Mouse (Mus musculus): Measurements from ENCODE around the gene Gli3.

Gli3 gene

GRCm38 (mm10) chr13:15714726-15715437 is 251.8 kb downstream of the Gli3 start:
- DNase-seq (ENCODE audit: low read depth, low spot score), result peak; percentile 24

DNA sequence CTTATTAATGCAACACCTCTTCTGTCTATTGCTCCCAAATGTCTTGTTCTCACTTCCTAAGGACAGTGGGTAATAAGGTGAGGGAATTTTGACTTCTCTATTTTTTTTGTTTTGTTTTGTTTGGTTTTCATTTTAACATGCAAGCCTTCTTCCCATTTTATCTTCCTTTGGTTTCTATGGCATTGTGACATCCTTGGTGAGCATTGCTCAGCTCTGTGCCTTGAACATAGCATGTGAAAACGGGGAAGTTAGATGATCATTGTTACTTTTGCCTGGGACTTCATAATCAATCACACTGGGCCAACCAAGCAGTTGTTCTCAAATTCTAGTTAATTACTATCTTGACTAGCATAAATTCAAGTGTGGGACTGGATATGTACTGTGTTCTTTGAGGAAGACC is 258.4 kb downstream of the Gli3 start:
- no peak for DNase-seq (ENCODE audit: low read depth, low spot score)

DNA sequence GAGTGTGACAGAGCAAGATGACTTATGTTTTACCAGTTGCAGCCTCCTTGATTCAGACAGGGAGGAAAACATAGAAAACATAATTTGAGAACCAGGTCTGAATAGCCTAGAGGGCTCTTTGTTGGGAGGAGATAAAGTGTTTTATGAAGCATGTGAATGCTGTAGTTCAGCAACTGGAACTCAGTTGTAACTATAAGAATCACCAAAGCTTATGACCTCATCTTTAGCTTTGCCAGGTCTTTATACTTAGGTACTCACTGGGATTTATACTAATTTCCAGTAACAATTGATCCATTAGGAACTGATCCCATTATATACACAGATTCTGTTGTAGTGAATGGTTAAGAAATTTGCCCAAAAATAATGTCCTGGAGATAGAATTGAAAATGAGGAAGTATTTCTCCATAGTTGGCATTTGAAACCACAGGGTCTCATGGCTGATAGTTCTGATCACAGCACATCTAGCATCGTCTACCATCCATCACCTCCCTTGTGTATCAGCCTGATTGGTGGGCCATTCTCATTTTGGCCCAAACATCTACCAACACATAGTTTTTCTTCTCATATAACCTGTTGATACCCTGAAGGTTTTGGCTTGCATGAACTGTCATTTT is 259.8 kb downstream of the Gli3 start:
- DNase-seq (ENCODE audit: low read depth, low spot score), result no peak

DNA sequence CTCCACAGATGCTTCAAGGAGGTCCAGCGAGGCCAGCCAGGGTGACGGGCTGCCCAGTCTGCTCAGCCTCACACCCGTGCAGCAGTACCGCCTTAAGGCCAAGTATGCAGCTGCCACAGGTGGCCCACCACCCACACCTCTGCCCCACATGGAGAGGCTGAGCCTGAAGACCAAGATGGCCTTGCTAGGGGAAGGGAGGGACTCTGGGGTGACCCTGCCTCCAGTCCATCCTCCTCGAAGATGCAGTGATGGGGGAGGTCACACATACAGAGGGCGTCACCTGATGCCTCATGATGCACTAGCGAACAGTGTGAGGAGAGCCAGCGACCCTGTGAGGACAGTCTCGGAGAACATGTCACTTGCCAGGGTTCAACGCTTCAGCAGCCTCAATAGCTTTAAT is 261.7 kb downstream of the Gli3 start:
- DNase-seq (ENCODE audit: low read depth, low spot score), result no peak

GRCm38 (mm10) chr13:15741771-15742170 is 278.7 kb downstream of the Gli3 start:
- DNase-seq (ENCODE audit: low read depth, low spot score), result no peak

DNA sequence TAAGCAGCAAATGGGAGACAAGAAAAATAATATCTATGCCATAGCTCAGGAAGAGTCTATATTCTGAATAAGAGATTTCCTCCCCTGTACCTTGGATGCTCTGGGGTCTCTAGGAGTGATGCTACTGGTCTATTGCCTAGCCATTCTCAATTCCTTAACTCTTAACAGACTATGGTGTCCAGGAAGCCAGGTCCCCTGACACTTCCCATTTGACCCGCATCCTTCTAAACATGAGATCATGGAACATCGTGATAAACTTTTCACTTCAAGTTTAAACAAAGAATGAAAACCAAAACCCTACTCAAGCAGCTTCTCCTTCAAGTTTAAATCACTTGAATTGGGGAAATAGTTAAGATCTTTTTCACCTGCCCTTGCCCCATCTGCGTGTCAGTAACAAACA is 279.3 kb downstream of the Gli3 start:
- DNase-seq (ENCODE audit: low read depth, low spot score), result no peak

DNA sequence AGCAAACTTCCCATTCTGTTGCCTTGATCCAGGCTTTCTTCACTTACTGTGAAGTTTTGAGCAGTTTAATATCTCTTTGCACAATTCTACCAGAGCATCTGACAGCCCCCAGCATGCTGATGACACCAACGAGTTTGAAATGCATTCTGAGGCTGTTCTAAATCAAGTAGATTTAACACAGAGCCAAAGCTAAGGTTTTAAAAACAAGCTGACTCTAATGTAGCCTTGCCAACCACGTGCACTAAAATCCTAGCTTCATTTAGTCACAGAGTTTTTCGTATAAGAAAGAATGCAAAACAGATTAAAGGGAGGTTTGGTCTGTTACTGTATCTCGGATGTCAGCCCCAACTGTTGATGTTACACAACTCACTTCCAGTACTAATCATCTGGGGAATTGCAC is 279.7 kb downstream of the Gli3 start:
- DNase-seq (ENCODE audit: low read depth, low spot score), result no peak

GRCm38 (mm10) chr13:15758835-15759632 is 296.0 kb downstream of the Gli3 start:
- peak; percentile 62 for DNase-seq (ENCODE audit: low read depth, low spot score)

GRCm38 (mm10) chr13:15759633-15760441 is 296.8 kb downstream of the Gli3 start:
- DNase-seq (ENCODE audit: low read depth, low spot score), result no peak

DNA sequence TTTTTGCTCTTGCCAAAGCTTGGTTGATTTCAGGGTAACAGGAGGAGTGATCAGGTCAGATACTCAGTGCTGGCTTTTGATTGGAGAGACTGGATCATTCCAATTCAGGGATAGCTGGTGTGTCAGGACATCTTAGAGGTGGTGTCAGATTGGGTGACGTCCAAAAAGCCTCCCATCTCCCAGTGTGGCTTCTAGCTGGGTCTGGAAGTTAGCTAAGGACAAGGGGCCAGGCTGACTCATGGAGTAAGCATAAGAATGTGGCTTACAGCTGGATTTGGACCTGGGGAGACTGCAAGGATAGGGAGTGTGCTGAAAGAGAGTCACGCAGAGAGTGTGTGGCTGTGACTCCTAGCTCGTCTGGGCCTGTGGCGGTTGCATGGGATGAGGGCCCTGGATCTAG is 299.3 kb downstream of the Gli3 start:
- no peak for DNase-seq (ENCODE audit: low read depth, low spot score)

DNA sequence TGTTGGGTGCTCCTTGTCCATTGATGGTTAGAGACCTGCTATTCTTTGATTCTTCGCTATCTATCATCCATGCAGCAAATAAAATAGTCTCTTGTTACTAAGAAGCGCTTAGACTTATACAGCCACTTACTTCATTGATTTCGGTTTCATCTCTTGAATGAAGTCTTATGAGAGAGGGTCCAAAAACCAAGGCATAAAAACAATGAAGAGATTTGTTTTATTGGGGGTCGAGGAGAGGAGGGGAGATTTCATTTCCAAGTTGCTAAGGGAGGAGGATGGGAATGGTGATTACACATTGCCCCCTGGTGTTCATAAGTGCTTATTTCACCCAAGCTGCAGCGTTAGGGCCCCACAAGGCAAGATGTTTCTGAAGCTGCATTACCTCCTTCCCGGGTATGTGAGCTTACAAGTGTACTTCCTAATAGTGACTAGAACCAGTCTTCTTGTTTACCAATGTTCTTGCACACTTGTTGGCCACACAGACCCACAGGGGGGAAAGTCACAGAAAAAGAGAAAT is 299.9 kb downstream of the Gli3 start:
- peak; percentile 37 for DNase-seq (ENCODE audit: low read depth, low spot score)

DNA sequence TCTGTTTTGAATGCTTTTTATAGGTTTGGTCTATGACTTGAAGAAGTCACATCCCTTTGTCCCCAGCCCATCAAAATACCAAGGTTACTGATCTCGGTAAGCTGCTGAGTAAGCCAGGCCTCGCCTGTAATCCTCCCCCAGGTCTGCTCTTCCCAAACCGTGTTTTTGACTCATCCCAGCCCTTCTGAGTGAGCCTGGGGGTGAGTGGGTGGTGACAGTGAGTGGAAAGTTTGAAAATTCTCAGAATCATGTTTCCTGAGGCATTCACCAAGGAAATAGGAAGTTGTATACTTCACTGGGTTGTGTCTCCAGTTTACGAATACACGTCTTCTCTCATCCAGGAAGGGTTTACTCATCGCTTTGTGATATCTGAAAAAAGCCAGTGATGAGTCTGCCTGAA is 314.6 kb downstream of the Gli3 start:
- no peak for DNase-seq (ENCODE audit: low read depth, low spot score)

Measured in retina, postnatal 7 days (tissue).